Mouse (Mus musculus) adrenal gland (tissue): ENCODE results near the gene Psmg3.

Experiments used
- intact Hi-C: fragments of 180-260 bp; cut with DNase I; formaldehyde crosslinking; loops from one replicate; pipeline ENCODE4 v1.15.1; 2025
- long read RNA-seq, 2 experiments: library from polyadenylated mRNA; unstranded; transcript quantifications; one replicate each; pipeline ENCODE4 v2.0.0; 2020; ENCODE audit warnings: borderline replicate concordance in 1 of 2; ENCODE audit not compliant: insufficient replicate concordance in 1 of 2

Gene Psmg3
- long read RNA-seq, experiment 1, transcript Psmg3-201 (3 exons, 883 nt) = major isoform, 10 of 14 reads
- long read RNA-seq, experiment 1, partial matches to known transcripts = 0 of 14 reads
- long read RNA-seq, experiment 1, other reads (novel, unspliced or antisense) = 0 of 14 reads
- long read RNA-seq, experiment 2, transcript Psmg3-201 (3 exons, 883 nt) = major isoform, 14 of 20 reads
- long read RNA-seq, experiment 2, partial matches to known transcripts = 2 of 20 reads
- long read RNA-seq, experiment 2, other reads (novel, unspliced or antisense) = 1 of 20 reads

DNA sequence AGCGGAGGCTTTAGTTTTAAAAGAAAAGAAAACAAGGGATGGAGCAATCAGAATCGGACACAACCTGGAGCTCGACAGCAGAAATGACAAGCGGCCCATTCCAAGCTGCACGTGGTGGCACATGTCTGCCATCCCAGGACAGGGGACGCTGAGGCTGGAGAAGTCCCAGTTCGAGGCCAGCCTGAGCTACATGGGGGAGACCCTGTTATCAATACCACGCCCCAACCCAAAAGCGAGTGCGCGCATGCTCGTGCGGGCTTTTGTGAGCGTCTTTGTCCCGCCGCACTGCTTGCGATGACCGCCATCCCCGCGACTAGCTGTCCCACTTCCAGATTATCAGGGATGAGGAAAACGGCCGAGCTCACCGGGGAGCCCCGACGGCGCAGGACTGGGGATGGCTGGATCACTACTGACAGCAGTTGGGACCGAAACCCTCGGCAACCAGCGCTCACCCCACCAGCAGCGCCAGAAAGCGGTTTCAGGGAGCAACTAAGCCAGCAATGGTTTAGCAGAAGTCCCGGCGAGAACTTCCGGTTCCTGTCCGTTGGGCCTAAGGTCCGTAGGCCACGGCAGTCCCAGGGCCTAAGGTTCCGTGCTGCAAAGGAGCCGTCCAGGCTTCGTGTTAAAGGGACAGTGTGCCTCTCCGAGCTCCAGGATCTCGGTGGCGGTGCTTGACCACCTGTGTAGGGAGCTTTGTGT is at the start of gene Psmg3, which contains the start of gene Gm26938:
Gene Psmg3 (minus strand): TSS at position 529 of the 699 bp plus-strand sequence.
Gene Gm26938 (minus strand): TSS at position 51 of the 699 bp plus-strand sequence.
- intact Hi-C loops = no loop called here

DNA sequence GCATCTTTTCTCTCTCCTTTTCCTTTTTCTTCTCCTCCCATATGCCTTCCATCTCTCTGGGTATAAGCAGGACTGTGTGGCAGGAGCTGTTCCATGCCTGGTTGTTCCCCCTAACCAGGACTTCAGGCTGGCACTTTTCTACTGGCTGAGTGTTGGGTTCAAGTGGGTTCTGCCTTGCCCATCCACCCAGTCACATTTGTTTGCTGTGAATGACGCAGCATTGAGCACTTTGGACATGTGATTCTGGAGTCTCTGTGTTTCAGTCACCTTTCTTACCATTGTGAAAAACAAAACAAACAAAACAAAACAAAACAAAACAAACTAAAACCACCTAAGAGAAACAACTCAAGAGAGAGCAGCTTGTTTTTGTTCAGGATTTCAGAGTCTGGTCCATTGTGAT is 44.8 kb upstream of the Psmg3 start:
- intact Hi-C loops = no loop called here

GRCm38 (mm10) chr5:139870886-139871285 is 44.2 kb upstream of the Psmg3 start:
- intact Hi-C loops = no loop called here

DNA sequence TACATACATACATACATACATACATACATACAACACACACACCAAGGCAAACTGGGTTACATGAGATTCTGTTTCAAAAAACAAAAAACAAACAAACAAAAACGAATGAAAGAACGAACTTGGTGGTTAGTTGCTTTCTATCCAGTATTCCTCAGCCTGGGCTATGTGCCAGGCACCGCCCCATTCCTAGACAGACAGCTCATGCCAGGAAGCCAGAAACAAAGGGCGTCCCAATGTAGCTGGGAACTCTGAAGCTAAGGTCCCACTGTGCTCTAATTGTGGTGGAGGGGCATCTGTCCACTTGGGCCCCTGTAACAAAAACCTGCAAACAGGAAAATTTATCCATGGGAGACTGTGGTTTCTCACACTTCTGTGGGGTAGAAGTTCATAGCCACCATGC is 36.1 kb upstream of the Psmg3 start:
- intact Hi-C loops = no loop called here

DNA sequence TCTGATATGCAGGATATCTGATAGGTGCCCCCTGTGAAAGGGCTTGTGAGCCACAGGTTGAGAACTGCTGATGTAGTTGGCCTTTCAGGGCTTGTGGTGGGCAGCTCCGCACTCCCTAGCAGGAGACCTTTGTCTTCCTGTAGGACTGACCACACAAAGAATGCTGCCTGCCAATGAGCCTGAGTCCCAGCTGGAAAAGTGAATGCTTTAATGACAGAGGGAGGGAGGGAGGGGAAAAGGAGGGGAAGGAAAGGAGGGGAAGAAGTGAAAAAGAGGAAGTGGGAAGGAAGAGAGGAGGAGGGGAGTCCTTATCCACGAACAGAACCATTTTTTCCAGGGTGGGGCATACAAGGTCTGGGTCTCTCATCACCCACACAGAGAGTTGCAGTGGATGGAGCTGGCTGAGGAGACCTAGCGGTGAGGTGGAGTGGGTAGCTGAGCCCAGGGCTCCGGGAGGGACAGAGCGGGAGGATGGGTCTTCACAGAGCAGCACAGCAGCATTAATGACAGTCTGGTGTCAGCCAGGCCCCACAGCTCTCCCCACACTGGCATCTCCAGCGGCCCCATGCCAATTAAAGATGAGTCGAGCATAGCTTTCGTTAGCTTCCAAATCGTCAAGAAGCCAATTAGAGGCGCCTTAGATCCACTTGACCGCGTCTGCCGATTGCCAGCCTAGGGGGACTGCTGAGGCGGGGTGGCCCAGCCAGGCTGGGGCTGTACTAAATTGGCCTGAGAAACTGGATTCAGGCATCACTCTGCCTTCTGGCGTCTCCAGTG is 33.8 kb upstream of the Psmg3 start:
- intact Hi-C loops = no loop called here

DNA sequence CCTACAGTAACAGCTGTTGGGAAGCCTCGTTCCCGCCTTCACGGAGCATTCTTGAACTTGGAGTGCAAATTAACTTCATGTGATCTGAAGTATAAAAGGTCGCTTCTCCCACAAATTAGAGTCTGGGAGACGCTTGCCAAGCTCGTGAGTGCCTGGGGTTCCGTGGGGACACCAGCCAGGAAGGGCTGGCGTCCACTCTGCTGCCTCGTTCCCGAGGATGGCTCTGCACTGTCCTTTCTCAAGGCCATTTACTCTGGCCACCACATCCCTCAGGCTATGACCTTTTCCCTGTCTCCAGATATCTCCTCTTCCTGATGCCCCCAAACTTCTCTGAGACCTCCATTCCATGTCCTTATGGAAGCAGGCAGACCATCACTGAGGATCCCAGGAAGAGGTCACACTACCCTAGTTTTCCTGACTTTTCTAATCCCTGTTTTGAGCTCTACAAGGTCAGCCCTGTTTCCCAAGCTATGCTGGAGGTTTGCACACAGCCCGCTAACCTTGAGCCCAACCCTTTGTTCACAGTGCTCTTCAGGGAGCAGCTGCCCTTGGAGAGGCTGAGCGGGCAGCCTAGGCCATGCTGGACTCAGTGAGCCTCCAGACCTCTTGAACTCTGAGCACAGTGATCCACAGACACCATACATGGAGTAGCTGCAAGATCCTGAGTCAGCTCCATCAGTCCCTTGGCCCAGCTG is 23.1 kb upstream of the Psmg3 start:
- intact Hi-C loops = loop anchor here (5.0 kb wide), 1 partner anchor 58 kb away; the partner anchor contains the start of gene Elfn1

- intact Hi-C loops = loop anchor here (2.0 to 5.0 kb wide), 6 partner anchors 93 to 558 kb away; no protein-coding TSS in a partner anchor
Observed at GRCm38 (mm10) chr5:139839142-139839541, 12.5 kb upstream of the Psmg3 start.

- intact Hi-C loops = loop anchor here (2.0 to 5.0 kb wide), 6 partner anchors 94 to 559 kb away; no protein-coding TSS in a partner anchor
Observed at GRCm38 (mm10) chr5:139838476-139838892, 11.8 kb upstream of the Psmg3 start.

DNA sequence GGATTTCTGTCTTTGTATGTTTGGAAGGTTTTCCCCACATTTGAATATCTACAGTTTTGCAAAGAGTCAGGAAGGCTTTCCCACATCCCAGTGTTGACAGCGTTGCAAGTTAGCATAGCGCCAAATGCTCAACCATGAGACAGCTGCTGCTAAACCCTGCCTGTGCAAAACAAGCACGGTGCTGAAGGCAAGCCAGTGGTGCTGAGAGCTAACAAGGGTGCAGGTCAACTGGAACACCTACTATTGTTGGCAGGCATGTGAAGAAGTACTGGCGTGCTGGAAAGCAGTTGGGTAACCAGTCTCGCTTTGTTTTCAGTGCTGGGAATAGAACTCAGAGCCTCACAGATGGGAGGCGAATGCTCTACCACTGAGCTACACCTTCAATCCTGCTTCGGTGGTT is 9.0 kb upstream of the Psmg3 start:
- intact Hi-C loops = loop anchor here (5.0 kb wide), 5 partner anchors 97 to 562 kb away; no protein-coding TSS in a partner anchor

DNA sequence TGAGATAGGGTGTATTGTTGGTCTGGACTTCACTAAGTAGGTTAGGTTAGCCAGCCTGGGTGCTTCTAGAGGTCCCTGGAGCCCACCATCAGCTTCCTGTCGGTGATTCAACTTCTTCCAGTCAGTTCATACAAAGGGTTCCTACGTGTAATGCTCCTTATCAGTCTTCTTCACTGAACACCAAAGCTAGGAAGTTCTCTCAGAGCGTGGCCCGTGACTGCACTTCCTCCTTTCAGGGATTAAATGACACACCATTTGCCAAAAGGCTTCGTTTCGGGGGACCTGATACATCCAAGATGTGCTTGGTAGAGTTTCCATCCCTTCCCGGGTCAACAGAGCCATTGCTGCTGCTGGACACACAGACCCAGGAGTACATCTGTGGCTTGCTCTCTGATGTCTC is 5.4 kb upstream of the Psmg3 start:
- intact Hi-C loops = no loop called here

- intact Hi-C loops = no loop called here
Observed at GRCm38 (mm10) chr5:139830734-139831133, 4.0 kb upstream of the Psmg3 start.

DNA sequence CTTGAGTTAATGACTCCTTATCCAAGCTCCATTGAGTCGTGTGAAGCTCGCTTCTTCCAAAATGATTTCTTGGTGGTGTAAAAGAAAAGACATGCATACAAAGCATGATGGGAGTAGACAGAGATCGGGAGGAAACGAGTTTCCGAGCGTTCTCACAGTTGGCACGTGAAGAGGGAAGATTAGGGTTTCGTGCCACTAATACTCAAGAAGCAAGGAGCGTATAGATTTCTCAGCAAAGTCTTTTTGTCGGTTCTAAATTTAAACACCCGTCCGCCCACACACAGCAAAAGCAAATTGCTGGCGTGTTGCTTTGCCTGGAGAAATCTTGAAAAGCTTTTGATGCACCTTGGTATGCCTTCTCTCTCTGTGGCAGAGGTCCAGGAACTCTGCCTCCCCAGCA is 2.7 kb upstream of the Psmg3 start:
- intact Hi-C loops = no loop called here

DNA sequence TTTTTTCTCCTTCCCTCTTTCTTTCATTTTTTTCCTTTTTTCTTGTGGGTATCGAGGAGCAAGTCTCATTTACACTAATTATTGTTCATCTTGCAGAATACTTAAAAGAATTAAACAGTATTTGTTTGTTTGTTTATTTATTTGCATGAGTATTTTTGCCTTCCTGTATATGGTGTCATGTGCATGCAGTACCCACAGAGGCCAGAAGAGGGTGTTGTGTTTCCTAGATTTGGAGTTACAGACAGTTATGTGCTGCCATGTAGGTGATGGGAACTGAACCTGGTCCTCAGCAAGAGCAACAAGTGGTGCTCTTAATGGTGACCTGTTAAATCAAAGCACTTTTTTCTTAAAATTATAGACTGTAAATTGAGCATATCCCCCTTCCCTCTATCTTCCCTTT is 908 bp upstream of the Psmg3 start:
- intact Hi-C loops = no loop called here

DNA sequence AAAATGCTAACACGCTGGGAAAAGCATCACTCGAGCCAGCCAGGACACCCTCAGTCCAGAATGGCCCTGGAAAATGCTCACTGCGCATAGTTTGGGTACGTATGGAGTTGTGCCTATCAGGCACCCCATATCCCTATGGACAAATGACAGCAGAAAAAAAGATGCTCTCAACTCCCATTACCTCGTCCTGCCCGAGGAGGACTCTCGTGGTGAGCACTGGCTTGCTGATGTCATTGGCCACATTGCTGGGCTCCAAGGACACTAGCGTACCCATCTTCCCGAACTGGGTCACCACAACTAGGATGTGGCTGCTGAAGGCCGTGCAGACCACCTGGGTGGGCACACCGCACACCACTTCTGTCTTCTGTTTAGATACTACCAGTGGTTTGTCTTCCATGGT is 738 bp downstream of the Psmg3 start:
- intact Hi-C loops = no loop called here

DNA sequence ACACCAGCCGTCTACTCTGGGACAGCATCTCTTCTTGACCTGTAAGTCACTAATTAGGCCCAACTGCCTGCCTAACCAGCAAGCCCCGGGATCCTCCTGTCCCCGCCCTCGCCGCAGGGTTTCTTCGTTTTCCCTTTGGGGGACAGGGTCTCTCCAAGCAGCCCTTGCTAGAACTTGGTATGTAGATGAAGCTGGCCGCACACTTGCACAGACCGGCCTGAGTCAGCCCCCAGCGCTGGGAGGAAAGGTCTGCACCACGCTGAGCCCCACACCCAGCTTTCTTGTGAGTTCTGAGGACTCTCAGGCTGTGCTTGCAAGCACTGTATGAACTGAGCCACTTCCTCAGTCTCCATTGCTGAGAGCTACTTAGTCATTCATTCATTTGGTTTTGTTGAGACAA is 2.2 kb downstream of the Psmg3 start:
- intact Hi-C loops = no loop called here

- intact Hi-C loops = no loop called here
Observed at GRCm38 (mm10) chr5:139821466-139822459, 4.9 kb downstream of the Psmg3 start.

DNA sequence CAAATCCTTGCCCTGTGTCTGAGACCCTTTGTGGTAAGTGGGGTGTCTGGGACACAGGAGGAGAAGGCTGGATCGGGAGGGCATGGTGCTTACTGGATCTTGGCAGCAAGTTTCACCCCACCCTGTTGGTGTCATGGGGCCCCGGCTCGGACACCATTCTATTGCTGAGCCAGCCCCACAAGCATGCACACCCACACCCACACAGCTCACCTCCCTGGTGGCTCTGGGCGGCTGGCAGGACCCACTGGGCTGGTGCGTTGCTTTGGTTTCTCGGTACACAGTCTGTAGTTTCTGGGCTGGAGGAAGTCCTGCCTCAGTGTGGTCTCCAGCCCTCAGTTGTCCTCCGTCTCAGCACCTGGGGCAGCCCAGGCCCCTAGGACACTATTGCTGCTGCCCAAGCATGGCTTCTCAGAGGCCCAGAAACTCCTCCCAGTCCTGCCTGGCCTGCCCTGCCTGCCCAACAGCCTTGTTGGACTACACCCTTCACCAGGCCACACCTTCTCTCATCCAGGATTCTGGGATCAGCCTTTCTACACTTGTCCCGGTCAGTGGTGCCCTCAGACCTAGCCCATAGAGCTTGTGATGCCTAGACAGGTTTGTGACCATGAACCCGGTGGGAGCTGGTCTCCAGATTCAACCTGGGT is 7.0 kb downstream of the Psmg3 start, which contains the start of gene Tmem184a:
Gene Tmem184a (minus strand): TSS at position 380 of the 644 bp plus-strand sequence.
- intact Hi-C loops = loop anchor here (5.0 kb wide), 1 partner anchor 37 kb away; no protein-coding TSS in a partner anchor

- intact Hi-C loops = loop anchor here (5.0 kb wide), 1 partner anchor 36 kb away; no protein-coding TSS in a partner anchor
Observed at GRCm38 (mm10) chr5:139818801-139819200, 7.9 kb downstream of the Psmg3 start.

DNA sequence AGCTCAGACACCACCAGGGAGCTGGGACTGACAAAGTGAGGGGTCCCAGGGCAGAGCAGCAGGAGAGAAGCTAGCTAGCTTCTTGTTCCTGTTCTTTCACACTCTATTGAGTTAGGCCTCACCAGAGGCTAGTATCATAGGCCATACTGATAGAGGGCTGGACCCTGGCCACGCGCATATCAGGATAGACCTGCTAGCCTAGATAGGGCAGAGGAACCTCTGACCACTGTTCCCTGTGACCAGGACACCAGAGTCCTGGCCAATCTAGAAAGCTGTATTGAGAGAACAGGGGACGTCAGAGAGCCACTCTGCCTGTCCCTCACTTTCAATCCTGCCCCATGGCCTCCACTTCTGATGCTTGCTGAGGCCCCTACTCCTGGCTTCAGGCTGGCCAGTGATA is 8.6 kb downstream of the Psmg3 start:
- intact Hi-C loops = loop anchor here (5.0 kb wide), 1 partner anchor 36 kb away; no protein-coding TSS in a partner anchor
